Mouse (Mus musculus) megakaryocyte, embryonic 14.5 days (primary cell): ENCODE data around the gene Apeh.

Experiments
- FLI1 ChIP-seq: IDR thresholded peaks from 2 replicates; pipeline ENCODE4 v1.6.1; 2012; ENCODE audit warnings: low read length, inconsistent platforms, mixed read lengths
- GATA1 ChIP-seq: IDR thresholded peaks from 3 replicates; pipeline ENCODE4 v1.6.1; 2012; ENCODE audit warnings: mixed read lengths, low read length, inconsistent platforms, borderline replicate concordance

- TF ChIP-seq FLI1, result no peak
- no peak for TF ChIP-seq GATA1
These were observed 22.6 kb downstream of the Apeh start for GRCm38 (mm10) chr9:108071801-108072200.
